Mouse (Mus musculus) T-helper 1 cell (primary cell): ENCODE data around the gene Ripk4.

Experiments
- in situ Hi-C: fragments of 300-600 bp; cut with MboI, MseI; formaldehyde crosslinking; loops from one replicate; pipeline ENCODE4 v1.15.1; 2025; ENCODE audit warnings: high pct_unique_total_duplicates

Ripk4 gene

GRCm38 (mm10) chr16:97763061-97763989, at the start of gene Ripk4:
Ripk4 (minus strand) TSS chr16:97763787.
- in situ Hi-C loops, result no loop called here

- in situ Hi-C loops, result no loop called here
Observed at GRCm38 (mm10) chr16:97808881-97809280, 45.3 kb upstream of the Ripk4 start.

GRCm38 (mm10) chr16:97805646-97806045, 42.1 kb upstream of the Ripk4 start:
- in situ Hi-C loops, result no loop called here

GRCm38 (mm10) chr16:97804680-97805547, 41.3 kb upstream of the Ripk4 start:
- in situ Hi-C loops, result no loop called here

GRCm38 (mm10) chr16:97797950-97798869, 34.6 kb upstream of the Ripk4 start:
- in situ Hi-C loops, result no loop called here

- in situ Hi-C loops, result no loop called here
Observed at GRCm38 (mm10) chr16:97797212-97797611, 33.6 kb upstream of the Ripk4 start.

GRCm38 (mm10) chr16:97794256-97794655, 30.7 kb upstream of the Ripk4 start:
- in situ Hi-C loops, result no loop called here

GRCm38 (mm10) chr16:97783057-97783456, 19.5 kb upstream of the Ripk4 start:
- in situ Hi-C loops, result no loop called here

- in situ Hi-C loops, result no loop called here
Observed at GRCm38 (mm10) chr16:97778353-97779025, 14.9 kb upstream of the Ripk4 start.

- in situ Hi-C loops, result no loop called here
Observed at GRCm38 (mm10) chr16:97766501-97766900, 2.9 kb upstream of the Ripk4 start.

GRCm38 (mm10) chr16:97764626-97765025, 1.0 kb upstream of the Ripk4 start:
- in situ Hi-C loops, result no loop called here

GRCm38 (mm10) chr16:97763990-97764340, 378 bp upstream of the Ripk4 start:
- in situ Hi-C loops, result no loop called here

- in situ Hi-C loops, result no loop called here
Observed at GRCm38 (mm10) chr16:97761782-97762181, 1.8 kb downstream of the Ripk4 start.

- in situ Hi-C loops, result no loop called here
Observed at GRCm38 (mm10) chr16:97759681-97760080, 3.9 kb downstream of the Ripk4 start.

- in situ Hi-C loops, result no loop called here
Observed at GRCm38 (mm10) chr16:97758288-97758687, 5.3 kb downstream of the Ripk4 start.

- in situ Hi-C loops, result no loop called here
Observed at GRCm38 (mm10) chr16:97756460-97756859, 7.1 kb downstream of the Ripk4 start.

GRCm38 (mm10) chr16:97752316-97752941, 11.2 kb downstream of the Ripk4 start:
- in situ Hi-C loops, result no loop called here

- in situ Hi-C loops, result no loop called here
Observed at GRCm38 (mm10) chr16:97751884-97752283, 11.7 kb downstream of the Ripk4 start.

GRCm38 (mm10) chr16:97748421-97748820, 15.2 kb downstream of the Ripk4 start:
- in situ Hi-C loops, result no loop called here

- in situ Hi-C loops, result no loop called here
Observed at GRCm38 (mm10) chr16:97738030-97738429, 25.6 kb downstream of the Ripk4 start.
